Mouse (Mus musculus) small intestine, adult 2 months (tissue): ENCODE measurements around the gene Drap1.

Experiments
- CTCF ChIP-seq: fragments of 200-500 bp; IDR thresholded peaks from 2 replicates; pipeline ENCODE4 v1.5.1; 2012; ENCODE audit warnings: low read depth, mild to moderate bottlenecking, control low read depth, inconsistent platforms, low read length, moderate library complexity, mixed read lengths; ENCODE audit not compliant: insufficient replicate concordance, insufficient read length; ENCODE audit errors: extremely low read depth
- POLR2A ChIP-seq: fragments of 200-500 bp; IDR thresholded peaks from 2 replicates; pipeline ENCODE4 v1.6.1; 2012; ENCODE audit warnings: low read depth, mild to moderate bottlenecking, control low read depth, inconsistent platforms, low read length, moderate library complexity

GRCm38 (mm10) chr19:5420579-5420978 lies 4.2 kb downstream of the Drap1 start:
- TF ChIP-seq CTCF (no peak), POLR2A (no peak)
